Mouse (Mus musculus) E14TG2a.4 (cell line): ENCODE results near the gene Srrm3.

ENCODE experiments used
- CTCF ChIP-seq: conservative IDR thresholded peaks from 2 replicates; pipeline ENCODE4 v1.5.1; 2014; ENCODE audit warnings: low read length
- NANOG ChIP-seq: IDR thresholded peaks from 2 replicates; pipeline ENCODE4 v1.6.1; 2014; ENCODE audit warnings: borderline replicate concordance, low read length, mixed read lengths

DNA sequence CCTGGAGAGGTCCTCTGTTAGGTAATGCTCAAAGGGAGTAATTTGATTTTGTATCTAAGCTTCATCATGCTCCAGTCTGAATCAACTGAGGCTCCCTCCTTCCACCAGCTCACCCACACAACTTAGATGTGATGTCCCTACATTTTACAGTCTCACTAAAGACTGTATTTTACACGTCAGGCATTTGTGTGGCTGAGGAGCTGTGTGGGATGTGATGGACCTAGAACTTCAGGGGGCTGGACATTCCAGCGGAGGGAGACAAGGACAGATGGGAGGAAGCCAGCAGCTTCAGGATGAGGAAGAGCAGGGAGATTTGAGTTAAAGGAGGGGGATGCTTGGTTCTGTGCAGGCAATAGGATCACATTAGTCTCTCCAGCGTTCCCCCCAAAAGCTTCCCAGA, 41.2 kb downstream of the Srrm3 start:
- TF ChIP-seq CTCF (no peak), NANOG (no peak)
